Mouse (Mus musculus): ENCODE results near the gene Tpst2.

The Tpst2 gene

GRCm38 (mm10) chr5:112282780-112283482, 6.4 kb downstream of the Tpst2 start:
- DNase-seq = no peak

- peak in 1 of 2 experiments; percentile 62 for DNase-seq
Measured at GRCm38 (mm10) chr5:112283543-112284202, 7.2 kb downstream of the Tpst2 start.

DNA sequence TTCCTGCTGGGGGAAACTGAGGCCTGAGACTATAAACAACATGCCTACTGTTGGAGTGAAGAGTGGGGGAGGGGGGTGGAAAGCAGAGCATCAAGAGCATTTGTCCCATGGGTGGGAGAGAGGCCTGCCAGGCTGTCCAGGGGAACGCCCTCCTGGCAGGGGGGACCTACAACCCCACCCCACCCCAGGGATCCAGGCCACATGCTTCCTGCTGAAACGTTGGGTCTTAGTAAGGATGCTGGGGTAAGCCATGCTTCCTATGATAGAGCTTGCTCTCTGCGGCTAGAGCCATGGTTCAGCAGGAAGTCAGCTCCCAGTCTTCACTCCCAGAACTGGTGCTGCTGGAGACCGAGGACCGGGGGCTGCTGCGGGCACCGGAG, 7.7 kb downstream of the Tpst2 start:
- DNase-seq = no peak

- no peak for DNase-seq
Measured at GRCm38 (mm10) chr5:112285548-112286085, 9.1 kb downstream of the Tpst2 start.

GRCm38 (mm10) chr5:112286608-112286983, 10.1 kb downstream of the Tpst2 start:
- no peak for DNase-seq

GRCm38 (mm10) chr5:112286984-112287641, 10.6 kb downstream of the Tpst2 start:
- DNase-seq = no peak

DNA sequence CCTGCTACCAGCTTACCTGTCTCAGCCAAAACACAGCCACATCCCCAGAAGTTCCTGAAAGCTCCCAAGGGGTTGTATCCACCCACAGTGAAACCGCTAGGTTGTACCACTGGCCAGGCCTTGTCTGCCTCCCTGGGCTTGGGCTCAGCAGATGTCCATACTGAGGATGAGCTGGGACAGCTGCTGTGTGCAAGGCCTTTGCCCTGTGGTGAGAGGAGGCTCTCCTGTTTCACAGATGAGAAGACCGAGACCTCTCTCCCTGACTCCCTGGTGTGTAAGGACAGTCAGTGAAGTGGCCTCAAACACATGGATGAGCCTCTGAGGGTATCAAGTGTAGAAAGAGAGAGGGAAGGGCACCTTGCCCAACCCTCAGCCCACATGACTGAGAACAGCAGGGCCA, 11.2 kb downstream of the Tpst2 start:
- DNase-seq = no peak

GRCm38 (mm10) chr5:112288193-112289141, 12.0 kb downstream of the Tpst2 start:
- no peak for DNase-seq

DNA sequence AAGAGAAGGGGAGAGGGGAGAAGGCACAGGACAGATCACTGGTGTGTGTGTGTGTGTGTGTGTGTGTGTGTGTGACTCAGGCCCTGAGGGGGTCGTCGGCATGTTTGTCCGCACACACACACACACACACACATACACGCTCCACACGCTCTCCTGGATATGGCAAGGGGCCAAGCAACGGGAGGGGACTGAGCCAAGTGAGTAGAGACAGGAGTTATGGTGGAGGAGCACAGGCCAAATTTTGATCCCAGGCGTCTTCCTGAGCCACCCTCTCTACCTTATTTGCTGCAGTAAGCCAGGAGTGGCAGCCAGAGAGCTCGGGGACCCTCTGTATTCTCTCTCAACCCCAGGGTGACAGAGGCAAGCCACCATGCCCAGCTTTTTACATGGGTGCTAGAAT, 12.7 kb downstream of the Tpst2 start:
- DNase-seq = no peak

DNA sequence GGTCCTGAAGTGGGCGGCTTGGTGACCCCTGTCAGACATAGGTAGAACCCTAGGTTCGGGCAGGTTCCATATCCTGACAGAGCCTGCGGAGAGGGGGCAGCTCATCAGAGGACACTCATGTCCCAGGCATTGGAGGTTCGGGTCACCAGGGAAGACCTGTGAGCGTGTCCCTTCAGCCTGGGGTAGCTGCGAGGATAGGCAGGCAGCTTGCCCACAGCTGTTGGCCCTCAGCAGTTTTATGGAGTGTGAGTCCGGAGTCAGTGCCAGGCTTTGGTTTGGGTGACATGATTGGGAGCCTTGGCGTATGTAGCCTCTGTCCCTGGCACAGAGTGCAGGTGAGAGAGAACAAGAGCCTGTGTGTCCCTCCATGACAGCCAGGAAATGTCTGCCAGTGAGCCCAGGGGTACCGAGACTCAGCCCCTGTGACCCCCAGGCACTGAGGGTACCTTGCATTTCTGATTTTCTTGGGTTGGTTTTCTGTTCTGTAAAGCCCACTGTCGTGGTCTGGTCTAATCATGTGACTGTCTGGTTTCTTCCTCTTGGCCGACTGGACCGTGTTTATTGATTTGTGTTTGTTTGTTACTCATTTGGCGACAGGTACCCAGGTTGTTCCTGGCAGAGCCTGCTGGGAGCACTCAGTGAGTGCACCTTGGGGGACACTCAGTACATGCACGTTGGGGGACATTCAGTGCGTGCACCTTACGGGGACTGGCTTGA, 13.5 kb downstream of the Tpst2 start:
- DNase-seq = no peak

DNA sequence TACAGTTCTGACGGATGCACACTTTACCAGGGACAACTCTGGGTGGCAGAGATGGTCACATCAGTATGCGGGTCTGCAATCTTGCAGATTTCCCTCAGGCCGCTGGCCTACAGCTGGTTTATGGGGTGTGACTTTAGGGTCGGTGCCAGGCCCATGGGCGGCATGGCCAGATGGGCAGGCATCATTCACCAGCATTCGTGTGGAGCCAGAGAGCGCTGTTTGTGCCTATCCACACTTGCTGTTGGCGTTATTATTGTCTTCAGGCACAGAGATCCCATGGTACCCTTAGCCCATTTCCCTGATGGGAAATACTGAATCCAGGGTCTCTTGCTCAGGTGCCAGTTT, 14.0 kb downstream of the Tpst2 start:
- DNase-seq = no peak

DNA sequence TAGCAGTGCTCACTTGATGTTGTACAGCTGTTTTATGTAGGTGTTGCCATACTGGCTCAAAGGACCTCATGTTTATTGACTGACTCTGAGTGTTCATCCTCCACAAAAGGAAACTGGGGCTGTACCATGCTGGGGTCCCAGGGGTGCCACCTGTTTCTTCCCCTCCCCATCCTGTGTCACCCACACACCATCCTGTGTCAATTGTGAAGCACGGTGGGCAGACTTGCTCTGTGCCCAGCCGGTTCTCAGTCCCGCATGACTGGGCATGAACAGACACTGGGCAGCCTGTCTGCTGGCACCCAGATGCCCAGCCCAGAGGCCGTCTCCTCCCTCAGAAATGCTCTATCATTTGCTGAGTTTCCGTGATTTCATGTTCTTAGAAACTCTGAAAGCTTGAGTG, 15.4 kb downstream of the Tpst2 start:
- DNase-seq = no peak

- no peak for DNase-seq
Measured at GRCm38 (mm10) chr5:112292343-112292980, 16.0 kb downstream of the Tpst2 start.

DNA sequence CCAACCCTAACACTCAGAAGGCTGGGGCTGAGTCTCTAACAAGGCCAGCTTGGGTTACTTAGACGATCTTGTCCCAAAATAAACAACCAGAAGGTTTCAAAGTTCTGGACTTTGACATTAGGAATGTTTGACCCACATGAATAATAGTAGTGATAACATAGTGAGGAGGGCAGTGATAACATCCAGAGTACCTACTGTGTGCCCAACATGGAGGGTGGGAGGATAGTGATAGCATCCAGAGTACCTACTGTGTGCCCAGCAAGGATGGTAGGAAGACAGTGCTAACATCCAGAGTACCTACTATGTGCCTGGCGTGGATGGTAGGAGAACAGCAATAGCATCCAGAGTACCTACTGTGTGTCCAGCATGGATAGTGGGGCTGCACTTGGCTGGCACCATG, 17.3 kb downstream of the Tpst2 start:
- no peak for DNase-seq

DNA sequence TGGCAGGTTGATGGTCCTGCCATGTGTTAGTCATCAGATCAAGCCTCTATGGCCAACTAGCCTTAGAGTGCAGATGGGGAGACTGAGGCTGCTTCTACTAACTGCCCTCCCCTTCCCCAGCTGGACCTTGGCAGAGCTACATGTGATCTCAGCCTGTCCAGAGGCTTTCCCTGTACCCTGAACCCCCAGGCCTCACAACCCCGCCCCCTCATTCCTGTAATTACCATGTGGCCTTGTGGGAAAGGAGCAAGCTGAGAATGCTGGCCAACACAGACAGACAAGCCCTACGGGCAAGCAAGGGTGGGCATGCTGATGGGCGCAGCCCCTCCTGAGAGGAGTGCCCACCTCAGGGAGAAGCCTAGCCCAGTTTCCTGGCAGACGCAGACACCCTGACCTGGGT, 18.2 kb downstream of the Tpst2 start:
- no peak for DNase-seq

GRCm38 (mm10) chr5:112295162-112295561, 18.7 kb downstream of the Tpst2 start:
- no peak for DNase-seq

- no peak for DNase-seq
Measured at GRCm38 (mm10) chr5:112295564-112295963, 19.1 kb downstream of the Tpst2 start.

GRCm38 (mm10) chr5:112296404-112297181, 20.1 kb downstream of the Tpst2 start:
- DNase-seq = no peak

DNA sequence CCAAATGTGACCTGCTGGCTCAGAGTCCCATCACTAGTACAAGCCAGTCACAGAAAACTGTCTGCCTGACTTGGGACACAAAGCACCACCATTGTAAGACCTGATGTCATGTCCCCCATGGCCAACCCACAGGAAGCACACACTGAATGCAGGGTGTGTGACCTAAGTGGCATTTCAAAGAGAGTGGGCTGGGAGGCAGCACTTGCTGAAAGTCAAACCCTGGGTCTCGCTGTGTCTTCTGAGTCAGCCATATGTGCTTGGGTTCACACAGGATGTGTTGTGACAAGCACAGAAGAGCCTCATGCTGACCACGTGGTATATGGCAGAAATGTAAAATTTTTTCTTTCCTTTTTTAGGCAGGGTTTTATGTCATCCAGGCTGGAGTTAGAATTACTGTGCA, 20.8 kb downstream of the Tpst2 start:
- DNase-seq = no peak

GRCm38 (mm10) chr5:112298226-112298988, 21.9 kb downstream of the Tpst2 start:
- peak; percentile 55 to 69 for DNase-seq
